Mouse (Mus musculus) WW6 (cell line): ENCODE measurements around the gene Tnfrsf13b.
A peak's percentile ranks its signal among the peaks of the same experiment; 100 is the strongest.
"Not testable (repeated sequence)": the region's sequence is repeated elsewhere in the genome, so short reads cannot be mapped to it uniquely, and the experiment has no call there.

Source experiments
- DNase-seq: peaks from one replicate; pipeline ENCODE4 v3.0.0-alpha.2; 2013; ENCODE audit warnings: low read depth, low spot score

Gene Tnfrsf13b

DNA sequence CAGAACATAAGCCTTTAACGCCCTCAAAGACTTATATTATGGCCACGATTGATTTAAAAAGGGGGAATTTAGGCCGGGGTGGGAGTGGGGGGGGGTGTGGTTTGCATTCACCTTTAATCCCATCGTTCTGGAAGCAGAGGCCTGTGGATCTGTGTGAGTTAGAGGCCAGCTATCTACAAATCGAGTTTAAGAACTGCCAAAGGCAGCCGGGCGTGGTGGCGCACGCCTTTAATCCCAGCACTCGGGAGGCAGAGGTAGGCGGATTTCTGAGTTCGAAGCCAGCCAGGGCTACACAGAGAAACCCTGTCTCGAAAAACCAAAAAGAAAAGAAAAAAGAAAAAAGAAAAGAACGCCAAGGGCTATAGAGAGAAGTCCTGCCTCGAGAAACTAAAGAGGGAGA lies 46.9 kb downstream of the Tnfrsf13b start:
- not testable (repeated sequence) for DNase-seq

DNA sequence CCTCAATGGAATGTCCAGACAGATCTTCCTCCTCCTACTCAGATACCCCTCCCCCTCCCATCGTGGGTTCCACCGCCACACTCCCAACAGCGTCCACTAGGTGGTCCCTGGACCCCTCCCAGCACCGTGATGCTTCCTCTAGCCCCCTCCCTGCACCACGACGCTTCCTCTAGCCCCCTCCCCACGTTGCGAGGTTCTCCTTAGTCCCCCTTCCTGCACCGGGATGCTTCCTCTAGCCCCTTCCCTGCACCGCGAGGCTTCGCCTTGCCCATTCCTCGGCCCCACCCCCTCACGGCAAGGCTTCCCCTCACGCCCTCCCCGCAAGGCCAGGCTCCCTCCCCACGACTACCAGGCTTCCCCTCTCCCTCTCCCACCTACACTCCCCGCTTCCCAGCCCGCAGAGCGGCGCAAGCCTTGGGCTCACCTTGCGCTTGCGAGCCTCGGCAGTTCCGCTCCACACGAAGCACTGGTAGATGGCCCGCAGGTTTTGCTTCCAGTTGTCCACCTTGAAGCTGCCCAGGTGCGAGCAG lies 47.8 kb downstream of the Tnfrsf13b start:
- peak; percentile 56 for DNase-seq

- peak; percentile 100 for DNase-seq
Observed at GRCm38 (mm10) chr11:61174821-61175658, 48.5 kb downstream of the Tnfrsf13b start, which contains the start of gene Usp22. Usp22 (minus strand) TSS chr11:61175055.

DNA sequence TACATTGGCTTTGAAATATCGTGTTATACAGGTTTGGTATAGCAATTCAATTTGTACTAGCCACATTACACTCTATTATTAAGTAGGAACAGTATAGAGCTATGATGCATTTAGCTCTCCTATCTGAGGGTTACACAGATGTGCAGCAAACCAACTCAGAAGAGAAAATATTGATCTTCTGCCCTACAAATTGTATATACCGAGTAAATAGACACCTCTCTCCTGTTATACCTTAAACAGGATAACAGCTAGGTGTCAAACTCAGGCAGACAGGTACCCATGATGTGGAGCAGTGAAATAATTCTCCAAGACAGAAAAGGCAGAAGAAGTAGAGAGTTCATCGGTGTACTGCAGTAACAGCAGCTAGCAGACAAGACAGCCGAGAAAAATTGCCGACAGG lies 49.2 kb downstream of the Tnfrsf13b start:
- DNase-seq, result no peak

DNA sequence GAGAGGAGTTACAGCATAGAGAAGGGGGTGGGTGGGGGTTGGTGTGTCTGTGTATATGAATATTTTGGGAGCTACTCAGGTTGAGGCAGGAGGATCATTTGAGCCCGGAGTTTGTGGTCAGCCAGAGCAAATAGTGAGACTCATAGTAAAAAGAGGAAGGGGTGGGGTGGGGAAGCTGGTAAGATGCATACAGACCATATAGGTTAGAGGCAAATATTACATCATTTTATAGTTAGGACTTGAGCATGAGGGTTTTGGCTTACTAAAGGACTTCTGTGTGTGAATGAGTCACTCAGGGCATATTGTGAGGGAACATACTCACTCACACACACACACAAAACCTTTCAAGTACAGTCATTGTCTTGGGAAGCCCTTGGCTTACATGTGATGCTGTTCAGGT lies 49.8 kb downstream of the Tnfrsf13b start:
- no peak for DNase-seq

- no peak for DNase-seq
Observed at GRCm38 (mm10) chr11:61180361-61180760, 53.8 kb downstream of the Tnfrsf13b start.

DNA sequence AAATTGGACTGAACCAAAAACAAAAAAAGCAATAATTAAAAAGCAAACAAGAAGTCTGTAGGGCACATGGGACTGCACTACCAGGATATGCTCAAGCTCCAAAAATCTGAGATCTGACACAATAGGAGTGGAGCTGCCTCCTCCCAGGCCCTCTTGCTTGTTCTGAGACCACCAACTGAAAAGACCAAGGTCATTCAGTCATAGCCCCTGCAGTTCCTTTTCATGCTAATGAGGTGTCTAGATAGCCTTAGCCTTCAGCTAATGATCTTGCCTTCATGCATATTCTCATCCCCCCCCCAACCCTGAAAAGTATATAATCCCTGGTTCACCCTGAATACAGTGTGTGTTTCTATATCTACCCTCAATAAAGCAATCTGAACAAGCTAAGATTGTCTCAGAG lies 55.1 kb downstream of the Tnfrsf13b start:
- DNase-seq, result no peak

GRCm38 (mm10) chr11:61183820-61184219 lies 57.3 kb downstream of the Tnfrsf13b start:
- DNase-seq, result no peak

GRCm38 (mm10) chr11:61190776-61191175 lies 64.2 kb downstream of the Tnfrsf13b start:
- no peak for DNase-seq

GRCm38 (mm10) chr11:61192123-61192522 lies 65.6 kb downstream of the Tnfrsf13b start:
- not testable (repeated sequence) for DNase-seq

DNA sequence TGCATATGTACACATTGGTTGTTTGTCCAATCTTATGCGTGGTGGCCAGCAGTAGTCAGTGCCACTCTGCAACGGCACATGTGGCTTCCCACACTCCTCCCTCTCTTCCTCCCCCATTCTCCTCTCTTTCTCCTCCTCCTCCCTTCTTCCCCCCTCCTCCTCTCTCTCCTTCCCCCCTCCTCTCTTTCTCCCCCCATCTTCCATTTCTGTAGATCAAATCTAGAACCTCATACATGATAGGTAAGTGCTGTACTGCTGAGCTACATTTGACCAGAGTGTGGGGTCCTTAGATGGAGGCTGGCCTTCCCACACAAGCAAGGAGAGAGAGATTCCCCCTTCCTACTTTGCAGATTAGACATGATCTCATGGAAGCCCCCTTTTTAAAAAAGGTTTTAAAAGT lies 66.2 kb downstream of the Tnfrsf13b start:
- no peak for DNase-seq

DNA sequence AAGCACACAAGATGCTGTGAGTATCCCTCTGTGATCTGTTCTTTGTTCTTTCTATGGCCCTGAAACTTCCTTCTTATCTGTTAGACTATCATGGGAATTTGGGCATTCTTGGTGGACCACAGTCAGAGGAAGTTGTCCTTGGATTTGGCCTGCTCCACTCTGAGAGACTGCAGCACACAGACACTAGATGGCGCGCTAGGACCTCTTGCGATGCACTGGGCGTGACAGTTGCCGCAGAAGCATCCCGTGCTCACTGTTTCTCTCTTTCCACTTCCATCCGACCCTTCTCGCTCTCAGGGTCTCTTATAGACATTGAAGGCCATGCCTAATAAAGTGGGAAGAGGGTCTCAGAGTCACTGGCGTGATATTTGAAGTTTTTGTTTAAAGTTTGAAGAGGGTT lies 66.8 kb downstream of the Tnfrsf13b start:
- peak; percentile 68 for DNase-seq

GRCm38 (mm10) chr11:61196616-61197353 lies 70.2 kb downstream of the Tnfrsf13b start:
- DNase-seq, result no peak

DNA sequence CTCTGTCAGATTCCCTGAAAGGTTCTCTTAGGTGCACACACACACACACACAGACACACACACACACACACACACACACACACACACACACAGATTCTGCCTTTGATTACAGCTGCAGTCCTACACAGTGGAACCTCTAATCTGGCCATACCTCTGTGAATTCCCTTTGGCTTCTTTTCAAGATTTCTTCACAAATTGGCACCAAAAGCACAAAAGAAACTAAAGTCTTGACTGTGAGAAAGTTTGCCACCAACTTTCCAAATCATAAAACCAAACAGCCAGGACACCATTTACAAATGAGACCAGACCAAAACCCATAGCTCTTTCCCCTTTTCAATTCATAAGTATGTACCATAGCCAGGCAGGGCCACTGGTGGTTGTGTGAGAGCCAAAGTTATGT lies 71.4 kb downstream of the Tnfrsf13b start:
- no peak for DNase-seq
